Mouse (Mus musculus) layer of hippocampus, postnatal 10 days (tissue): ENCODE data around the gene Prkcb. TPM values are rescaled to one million over a fixed set of nuclear protein-coding genes. Genes with fewer than 3 reads are reported as not detected.

Experiments
- DNase-seq, 2 experiments: peaks; one replicate each; pipeline ENCODE4 v3.0.0; 2021; ENCODE audit warnings: low spot score in 2 of 2
- total RNA-seq, 2 experiments: library from RNA; stranded (reverse); gene quantifications; 2 replicates each; pipeline ENCODE4 v1.2.3; 2021

The Prkcb gene
- total RNA-seq, 2 experiments from 2014 or later = 621 to 648 TPM

DNA sequence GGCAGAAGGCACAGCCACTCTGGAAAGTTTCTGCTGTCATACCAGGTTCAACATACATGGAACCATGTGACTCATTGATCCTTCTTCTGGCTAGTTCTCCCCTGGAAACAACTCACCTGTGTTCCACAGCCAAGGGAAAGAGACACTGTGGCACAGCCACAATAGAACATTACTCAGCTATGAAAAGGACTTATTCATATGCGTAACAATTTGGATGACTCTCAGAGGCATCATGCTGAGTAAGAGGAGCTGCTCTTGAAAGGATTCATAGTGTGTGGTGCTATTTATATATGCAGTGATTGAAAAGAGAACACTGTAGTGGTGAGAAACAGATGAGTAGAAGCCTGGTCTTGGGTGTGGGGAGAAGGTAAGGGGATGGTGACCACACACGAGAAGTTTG, 217.9 kb downstream of the Prkcb start:
- no peak for DNase-seq

DNA sequence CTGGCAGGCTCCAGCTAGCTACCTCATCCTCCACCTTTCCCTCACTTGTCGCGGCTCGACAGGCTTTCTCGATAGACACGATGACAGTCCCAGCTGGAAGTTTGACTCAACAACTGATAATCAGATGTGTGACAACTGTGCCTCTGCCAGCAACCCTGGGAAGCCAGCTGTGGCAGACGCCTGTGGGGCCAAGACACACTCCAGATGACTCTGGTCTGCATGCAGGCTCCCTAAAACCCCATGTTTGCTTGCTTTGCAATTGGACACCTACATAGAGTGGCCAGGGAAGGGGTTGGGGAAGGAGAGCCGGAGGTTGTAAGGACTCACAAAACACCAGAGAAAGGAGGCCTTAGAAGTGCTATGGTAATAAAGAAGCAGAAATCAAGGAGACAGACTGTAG, 221.4 kb downstream of the Prkcb start:
- no peak for DNase-seq

DNA sequence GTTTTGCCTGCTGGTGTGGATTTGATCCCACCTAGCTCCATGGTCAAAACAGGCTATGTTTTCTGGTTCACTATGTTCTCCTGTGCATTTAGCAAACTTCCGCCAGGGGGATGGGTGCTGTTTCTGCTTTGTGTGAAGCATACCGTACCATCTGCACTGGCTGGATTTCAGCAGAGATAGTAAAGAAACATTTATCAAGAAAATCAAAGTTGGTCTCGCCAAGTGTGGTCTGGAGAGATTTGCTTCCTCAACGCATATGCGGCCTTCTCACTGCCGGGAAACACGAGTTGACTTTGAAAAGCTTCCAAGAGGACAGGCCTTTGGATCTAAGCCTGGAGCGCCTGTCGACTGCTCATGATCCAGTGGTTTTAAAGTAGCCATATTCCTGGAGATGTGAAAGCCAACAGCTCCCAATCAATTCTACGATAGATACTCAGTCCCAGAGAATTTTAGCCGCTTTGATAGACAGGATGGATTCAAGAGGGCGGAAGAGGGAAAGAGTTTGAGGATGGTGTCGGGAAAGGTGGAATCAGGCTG, 223.9 kb downstream of the Prkcb start:
- DNase-seq = no peak

DNA sequence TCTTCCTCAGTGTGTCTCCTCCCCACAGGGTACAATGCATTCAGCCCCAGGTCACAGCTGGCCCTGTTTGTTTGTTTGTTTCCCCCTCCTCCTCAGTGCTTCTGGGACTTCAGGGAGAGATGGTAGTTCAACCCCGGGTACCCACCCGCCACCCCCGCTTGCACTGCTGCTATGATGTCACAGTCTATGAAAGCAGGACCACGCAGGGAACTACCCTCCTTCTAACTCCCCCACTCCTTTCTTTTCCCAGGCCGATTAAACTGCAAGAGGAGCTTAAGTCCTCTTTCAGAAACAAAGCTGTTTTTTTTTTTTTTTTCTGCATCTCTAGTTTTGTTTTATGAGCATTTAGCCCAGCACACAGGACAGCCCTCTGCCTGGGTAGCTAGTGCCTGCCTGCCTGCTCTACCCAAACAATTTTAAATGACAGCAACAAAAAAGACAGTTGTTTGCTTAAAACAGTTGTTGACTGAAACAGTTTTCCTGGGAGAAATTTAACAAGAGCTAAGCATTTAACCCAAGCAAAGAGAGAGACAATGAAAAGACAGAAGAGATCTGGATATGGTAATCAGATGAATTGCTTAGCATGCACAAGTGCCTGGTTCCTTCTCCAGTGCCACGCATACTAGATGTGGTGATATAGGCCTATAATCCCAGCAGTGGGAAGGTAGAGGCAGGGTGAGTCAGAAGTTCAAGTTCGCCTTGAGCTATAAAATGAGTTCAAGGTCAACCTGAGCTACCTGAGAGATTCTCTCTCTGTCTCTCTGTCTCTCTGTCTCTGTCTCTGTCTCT, 232.5 kb downstream of the Prkcb start:
- no peak for DNase-seq

DNA sequence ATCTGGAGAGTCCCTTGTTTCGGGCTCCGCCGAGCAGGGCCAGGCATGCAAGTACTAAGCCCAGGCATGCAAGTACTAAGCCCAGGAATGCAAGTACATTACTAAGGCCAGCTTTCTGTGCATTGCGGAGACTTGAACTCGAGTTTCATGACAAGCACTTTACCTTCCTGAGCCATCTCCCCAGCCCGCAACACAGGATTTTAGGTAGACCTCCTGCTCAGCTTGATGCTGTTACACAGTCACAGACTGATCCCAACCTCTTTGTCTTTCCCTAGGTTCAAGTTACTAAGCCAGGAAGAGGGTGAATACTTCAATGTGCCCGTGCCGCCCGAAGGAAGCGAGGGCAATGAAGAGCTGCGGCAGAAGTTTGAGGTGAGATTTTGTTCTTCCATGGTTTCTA, 239.7 kb downstream of the Prkcb start:
- DNase-seq = no peak

DNA sequence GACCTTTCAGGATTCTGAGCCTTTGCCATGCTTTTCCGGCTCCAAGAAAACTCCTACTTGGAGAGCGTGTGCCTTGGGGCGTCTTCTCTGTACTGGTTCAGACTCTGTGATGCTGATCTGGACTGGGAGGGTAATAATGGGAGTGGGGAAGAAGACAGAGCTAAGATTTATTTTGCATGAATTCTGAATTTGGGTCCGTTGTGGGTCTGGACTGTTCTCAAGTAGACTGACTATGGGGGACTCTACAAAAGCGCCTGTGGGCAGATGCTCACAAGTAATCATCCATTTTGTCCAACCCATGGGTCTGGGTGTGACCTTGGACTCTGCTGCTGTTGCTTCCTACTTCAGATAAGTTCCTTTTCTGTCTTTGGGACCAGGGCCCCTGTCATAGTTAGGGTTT, 240.1 kb downstream of the Prkcb start:
- DNase-seq = no peak

DNA sequence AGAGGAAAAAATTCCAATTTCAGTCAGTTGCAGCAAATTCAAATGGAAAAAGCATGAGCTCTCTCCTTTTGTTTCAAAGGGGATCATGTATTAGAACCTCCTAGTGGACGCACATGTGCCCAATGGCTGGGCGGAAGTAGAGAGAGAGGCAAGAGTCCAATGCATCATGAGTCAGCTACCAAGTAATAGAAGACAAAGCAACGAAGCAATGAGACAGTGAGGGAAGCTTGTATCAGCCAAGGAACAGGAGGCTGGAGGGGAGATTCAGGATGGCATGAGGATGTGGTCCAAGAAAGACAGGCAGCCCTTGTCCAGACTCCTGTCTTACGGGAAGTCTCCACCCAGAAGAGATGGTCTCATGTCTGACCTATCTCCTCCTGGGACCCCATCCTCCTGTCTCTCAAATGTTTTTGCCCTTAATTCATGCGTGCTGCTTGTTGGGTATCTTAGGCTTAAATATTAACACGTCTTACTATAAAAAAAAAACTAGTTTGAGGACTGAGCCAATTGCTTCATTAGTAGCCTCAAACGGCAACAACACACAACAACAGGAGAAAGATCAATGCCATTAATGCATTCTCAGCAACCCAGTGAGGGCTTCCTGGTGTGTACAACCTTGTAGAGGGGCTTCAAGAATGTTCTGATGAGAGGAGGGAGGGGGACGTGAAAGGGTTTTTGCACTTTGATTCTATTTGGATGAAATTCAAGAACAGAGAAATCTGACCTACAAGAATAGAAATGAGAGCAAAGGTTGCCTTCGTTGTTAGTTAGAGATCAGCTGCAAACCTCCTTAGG, 245.2 kb downstream of the Prkcb start:
- DNase-seq = no peak

DNA sequence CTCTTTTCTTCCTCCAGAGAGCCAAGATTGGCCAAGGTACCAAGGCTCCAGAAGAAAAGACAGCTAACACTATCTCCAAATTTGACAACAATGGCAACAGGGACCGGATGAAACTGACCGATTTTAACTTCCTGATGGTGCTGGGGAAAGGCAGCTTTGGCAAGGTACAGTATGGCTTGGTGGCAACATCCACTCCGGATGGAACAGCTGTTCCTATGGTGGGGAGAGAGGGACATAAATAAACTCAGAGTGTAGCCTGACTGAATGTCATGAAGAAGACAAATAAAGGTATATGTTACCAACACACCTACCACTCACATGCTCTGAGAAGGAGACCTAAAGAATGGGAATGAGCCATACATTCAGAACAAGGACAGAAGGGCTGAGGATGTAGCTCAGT, 256.1 kb downstream of the Prkcb start:
- no peak for DNase-seq

DNA sequence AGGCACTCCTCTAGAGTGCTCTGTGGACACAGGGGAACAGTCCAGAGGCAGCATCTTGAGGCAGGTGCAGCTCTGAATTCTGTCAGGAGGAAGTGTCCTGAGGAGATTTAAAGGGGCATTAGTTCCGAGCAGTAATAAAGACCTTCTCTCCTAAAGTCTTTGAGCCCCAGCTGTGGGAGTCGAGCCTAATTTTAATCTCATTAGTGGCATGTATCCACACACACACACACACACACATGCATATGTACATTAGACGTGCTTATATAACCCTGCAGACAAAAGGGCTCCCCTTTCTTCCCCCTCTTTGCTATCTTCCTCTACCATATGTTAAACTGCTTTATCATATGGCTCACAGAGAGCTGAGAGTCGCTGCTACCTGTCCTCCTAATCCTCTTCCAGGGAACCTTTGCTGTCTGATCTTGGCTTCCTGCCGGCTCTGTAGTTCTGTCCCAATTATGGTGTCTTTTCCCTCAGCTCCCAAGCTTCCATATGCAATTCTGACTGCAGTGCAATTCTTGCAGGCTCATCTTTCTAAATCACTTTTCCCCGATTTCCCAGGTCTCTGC, 268.1 kb downstream of the Prkcb start:
- no peak for DNase-seq

DNA sequence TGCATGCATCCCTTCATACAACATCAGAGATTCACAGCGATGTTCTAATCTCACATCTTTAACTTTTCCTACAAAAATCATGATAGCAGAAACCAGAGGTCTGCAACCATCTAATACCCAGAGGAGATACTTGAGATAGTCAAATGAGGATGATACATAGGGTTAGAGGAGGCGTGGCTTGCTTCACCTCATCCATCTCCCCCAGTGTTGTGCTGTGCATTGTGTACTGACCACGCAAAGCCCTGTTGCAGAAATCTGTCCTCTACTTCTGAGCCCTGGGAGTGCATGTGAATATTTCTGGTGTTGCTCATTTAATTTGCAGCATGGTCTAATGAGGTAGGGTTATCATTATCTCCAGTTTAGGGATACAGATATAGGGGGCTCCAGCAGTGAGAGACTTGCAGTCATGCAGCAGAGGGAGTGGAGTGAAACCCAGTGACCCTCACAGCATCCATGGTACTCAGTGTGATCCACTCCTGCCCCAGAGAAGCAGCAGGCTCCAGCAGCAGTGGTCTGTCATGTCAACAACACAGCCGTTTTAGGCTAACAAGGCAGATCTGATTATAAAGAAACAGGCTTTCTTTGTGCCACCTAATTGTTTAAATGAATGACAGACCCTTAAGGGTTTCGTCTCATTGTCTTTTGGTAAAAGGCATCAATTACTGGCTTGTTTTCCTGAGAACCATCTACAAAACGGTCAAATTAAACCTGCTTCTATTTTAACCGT, 269.7 kb downstream of the Prkcb start:
- DNase-seq = no peak

DNA sequence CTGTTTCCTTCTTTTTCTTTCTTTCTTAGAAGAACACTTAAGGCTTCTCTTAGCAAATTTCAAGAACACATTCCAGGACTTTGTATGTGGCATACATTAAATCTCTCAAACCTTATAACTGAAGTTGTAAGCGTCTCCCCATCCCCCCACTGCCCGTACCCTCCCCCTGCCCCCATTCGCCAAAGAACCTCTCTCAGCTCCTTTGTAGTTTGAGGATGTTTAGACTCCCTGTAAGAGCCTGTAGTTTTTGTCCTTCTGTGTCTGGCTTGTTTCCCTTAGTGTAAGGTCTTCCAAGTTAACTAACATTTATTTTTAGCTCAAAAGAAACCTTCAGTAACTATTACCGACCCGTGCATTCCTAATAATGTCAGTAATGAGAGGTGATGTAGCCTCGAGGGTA, 270.4 kb downstream of the Prkcb start:
- no peak for DNase-seq

DNA sequence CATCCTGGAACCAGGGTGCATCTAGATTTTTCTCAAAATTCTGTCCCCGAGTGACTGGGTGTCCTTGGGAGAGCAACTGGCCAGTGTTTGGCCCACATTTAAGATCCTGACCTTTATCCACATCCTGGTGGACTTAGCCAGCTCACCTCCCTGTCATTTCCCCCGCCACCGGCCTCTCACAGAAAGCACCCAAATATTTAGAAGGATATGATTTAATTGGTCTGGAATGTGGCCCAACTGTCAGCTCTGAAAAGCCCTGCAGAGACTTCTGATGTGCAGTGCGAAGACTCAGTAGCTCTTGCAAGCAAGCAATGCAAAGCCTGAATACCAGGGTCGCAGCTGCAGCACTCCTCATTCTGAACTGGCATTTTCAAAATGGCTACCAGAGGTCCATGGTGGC, 274.0 kb downstream of the Prkcb start:
- DNase-seq = no peak

DNA sequence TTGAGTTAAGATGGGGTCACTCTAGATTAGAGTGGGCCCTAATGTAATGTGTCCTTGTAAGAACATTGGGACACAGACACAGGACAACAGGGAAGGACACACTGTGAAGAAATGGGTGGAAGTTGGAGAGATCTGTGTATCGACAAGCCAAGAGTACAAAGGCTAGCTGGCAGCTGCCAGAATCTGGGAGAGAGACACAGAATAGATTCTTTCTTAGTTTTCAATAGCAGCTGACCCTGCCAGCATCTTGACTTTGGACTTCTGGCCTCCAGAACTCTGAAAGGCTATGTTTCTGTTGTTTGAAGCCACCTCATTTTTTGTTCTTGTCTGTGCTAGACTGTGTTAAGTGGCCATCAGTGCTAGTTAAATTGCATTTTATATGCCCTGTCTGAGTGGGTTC, 276.8 kb downstream of the Prkcb start:
- no peak for DNase-seq

DNA sequence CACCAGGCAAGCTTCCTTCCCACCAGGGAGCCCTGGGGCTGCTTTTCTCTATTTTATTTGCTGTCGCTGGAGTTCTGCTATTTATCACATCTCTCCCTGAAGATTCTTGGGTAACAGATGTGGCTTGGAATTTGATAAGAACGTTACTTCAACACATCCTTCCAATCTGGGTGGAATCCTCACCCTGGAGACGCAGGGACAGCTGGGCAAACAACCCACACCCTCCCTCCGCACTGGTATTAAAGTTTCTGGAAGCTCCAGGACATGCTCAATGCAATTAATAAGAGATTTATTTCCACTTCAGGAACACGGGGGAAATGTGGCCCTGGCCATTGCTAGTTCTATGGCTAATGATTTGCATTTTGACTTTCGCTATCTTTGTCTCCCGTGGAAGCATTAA, 277.5 kb downstream of the Prkcb start:
- DNase-seq = no peak

DNA sequence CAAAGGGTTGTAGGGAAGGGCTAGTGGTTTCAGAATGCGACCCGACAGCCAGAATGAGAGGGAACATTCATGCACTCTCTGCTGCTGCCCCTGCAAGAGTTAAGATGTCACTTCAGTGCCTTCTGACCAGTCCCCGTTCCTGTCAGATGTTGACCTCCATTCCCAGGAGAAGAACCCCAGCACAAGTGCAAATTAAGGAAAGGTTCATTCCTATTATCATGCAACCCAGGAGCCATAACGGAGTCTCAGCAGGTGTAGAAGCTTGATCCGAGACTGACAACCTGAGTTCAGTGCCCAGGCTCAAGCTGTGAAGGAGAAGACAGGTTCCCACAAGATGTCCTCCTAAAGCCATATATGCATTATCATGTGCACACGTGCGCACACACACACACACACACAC, 280.2 kb downstream of the Prkcb start:
- DNase-seq = no peak

DNA sequence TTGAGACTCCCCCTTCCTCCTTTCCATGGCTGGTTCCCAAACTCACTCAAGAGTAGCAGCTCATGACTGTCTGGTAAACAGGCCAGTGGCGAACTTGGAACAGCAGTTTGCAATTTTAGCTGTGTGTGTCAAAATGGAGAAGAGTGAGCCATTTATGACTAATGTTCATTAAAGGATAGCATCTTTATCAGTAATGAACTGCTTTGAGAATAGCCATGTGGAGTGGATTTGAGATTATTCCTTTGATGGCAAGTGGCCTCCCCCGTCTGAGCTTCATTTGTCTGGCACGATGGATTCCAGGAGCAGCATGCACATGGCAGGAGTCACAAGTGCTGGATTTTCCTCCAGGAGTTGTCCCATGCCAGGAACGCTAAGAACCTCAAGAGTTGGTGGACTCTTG, 281.9 kb downstream of the Prkcb start:
- DNase-seq = no peak

DNA sequence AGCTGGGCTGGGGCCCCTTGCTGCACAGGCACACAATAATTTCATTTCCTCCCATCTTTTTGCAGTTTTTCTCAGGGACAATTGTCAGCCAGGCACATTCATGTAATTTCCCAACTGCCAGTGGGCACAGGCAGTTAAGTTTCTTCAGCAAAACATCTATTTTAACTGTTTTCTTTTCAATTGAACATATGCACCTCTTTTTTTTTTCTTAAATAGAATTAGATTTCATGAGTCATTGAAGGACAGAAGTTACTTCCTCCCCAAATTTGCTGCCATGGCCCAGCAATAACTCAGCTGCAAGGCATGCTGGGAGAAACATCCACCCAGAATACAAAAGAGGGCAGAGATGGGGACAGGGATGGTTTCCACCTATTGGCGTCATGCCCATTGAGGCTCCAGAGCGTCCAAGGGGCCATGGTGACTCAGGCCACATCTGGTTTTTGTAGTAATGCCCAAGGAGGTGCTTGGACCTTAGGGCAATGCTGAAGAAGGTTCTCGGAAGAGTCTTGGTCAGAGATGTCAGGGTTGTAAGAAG, 284.6 kb downstream of the Prkcb start:
- DNase-seq = no peak

DNA sequence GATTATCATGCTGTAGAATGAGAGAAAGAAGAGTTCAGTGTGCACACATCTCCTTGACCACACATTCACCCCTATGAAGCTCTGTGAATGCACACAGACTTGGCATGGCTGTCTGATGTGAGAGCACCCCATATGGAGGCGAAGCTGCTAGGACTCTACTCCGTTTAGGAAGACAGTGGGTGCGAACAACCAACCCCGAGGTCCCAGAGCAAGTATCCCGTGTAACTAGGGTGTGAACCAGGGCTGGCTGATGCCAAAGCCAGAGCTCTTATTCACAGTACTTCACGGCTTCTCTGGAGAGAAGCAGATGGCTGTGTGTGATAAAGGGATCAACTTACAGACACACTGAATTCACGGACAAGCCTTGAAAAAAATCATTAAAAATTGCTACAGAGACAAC, 285.9 kb downstream of the Prkcb start:
- no peak for DNase-seq

DNA sequence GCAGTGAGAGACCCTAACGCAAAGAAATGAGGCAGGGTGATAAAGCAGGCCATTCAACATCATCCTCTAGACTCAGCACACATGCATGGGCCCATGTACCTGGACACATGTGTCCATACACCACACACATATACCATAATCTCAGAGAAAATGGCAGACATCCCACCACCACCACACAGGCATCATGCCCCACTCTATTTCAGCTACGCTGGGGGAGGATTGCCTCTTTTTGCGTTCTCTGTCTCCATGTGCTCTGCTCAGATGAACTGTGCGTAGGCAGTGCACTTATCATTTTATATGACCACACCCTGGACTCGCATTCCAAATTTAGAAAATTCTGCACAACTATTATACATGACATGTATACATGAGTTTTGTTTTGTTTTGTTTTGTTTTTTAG, 286.5 kb downstream of the Prkcb start:
- DNase-seq = no peak

DNA sequence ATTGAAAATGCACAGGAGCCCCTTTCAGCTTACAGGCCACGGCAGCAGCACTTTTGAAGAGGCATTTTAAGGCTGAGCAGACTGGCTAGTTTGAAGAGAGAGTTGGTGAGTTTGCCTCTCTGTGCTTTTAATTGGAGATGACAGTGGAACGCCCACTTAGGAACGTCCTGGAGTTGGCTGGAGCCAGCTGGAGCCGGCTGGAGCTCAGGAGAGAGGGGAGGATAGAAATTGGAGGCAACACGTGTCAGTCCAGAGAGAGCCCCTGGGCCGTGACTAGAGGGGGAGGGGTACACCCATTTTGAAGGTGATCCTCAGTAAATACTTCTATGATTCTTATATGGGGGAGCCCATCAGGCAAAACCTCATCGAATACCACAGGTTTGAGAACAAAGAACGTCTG, 287.0 kb downstream of the Prkcb start:
- no peak for DNase-seq

DNA sequence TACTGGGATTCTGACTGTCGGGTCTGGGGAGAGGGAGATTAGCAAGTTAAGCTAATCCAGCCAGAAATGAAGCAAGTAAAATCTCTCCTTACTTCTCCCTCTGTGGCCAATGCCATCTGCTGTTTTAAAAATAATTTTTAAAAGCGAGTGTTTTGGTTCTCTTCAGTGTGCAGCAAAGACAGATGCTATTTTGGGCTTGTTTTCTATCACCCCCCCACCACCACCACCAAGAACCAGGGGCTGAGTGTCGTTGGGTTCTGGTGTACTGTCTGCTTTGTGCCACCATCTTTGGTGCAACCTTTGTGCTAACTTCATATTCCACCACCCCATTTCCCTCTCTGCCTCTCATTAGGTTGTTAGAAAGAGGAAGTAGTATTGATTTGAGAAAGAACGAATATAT, 289.0 kb downstream of the Prkcb start:
- DNase-seq = no peak
